Mouse (Mus musculus) hindbrain, embryonic 15.5 days (tissue): ENCODE data around the gene Srsf1. TPM values are rescaled to one million over a fixed set of nuclear protein-coding genes. Genes with fewer than 3 reads are reported as not detected.

Experiments used
- polyA plus RNA-seq: library from polyadenylated mRNA; unstranded; fragments of >200 nt; fragmentation: Nextera tagmentation; extraction: Ambion mirVana; gene quantifications from 2 replicates; pipeline ENCODE4 v1.2.1, GENCODE M21; 2015

Gene Srsf1
- polyA plus RNA-seq, 1 experiment from 2014 or later = 220 TPM

Other genes starting within 250 kb of the Srsf1 start
- 2.2 and 2.8 TPM in 2 replicates for gene Lpo, start 219.1 kb upstream of the Srsf1 start, polyA plus RNA-seq
- gene Mks1, start 194.2 kb upstream of the Srsf1 start, polyA plus RNA-seq = 10.5 and 12.3 TPM in 2 replicates
- 0.25 and 0.69 TPM in 2 replicates for gene Epx, start 171.8 kb upstream of the Srsf1 start, polyA plus RNA-seq
- not detected in 2 replicates for gene Olfr462, start 155.1 kb upstream of the Srsf1 start, polyA plus RNA-seq
- not detected in 2 replicates for gene Olfr463, start 150.0 kb upstream of the Srsf1 start, polyA plus RNA-seq
- gene Olfr464, start 126.4 kb upstream of the Srsf1 start, polyA plus RNA-seq = 0.13 and 0.14 TPM in 2 replicates
- 66.8 TPM in 2 replicates for gene Dynll2, start 59.8 kb upstream of the Srsf1 start, polyA plus RNA-seq
- gene Vezf1, start 20.9 kb downstream of the Srsf1 start, polyA plus RNA-seq = 41.8 and 43.9 TPM in 2 replicates
- gene Cuedc1, start 50.7 kb downstream of the Srsf1 start, polyA plus RNA-seq = 46.3 and 49.7 TPM in 2 replicates
- 60.3 and 61.7 TPM in 2 replicates for gene Mrps23, start 157.0 kb downstream of the Srsf1 start, polyA plus RNA-seq
- 0.17 and 0.29 TPM in 2 replicates for gene Ccdc182, start 246.7 kb downstream of the Srsf1 start, polyA plus RNA-seq